In genomic region chr2:180915886-180916433, GRCm38 (mm10) we compare ENCODE assay signal across 25 mouse cellular contexts. TPM values are rescaled to one million over a fixed set of nuclear protein-coding genes. Genes with fewer than 3 reads are reported as not detected.
DNase-seq lines count a peak whose midpoint lies in the region; ATAC-seq and TF ChIP-seq lines count a peak whose summit lies in the region.
"Had no signal": no experiment of that assay in that cellular context is flagged by ENCODE, and none has a peak within 500 bp of the region (broad histone marks: within the 10 kb centered on the region; RNA-seq: fewer than 3 reads in every experiment).

No protein-coding gene starts in this region.

- H3K9me3 ChIP-seq in limb, embryonic 14.5 days (ENCODE audit: control insufficient read depth, low read length), result no peaks in the 10 kb centered on the region
- H3K9me3 ChIP-seq in limb, embryonic 10.5 days (replicated peaks), result no peaks in the 10 kb centered on the region
- H3K9me3 ChIP-seq in midbrain, embryonic 12.5 days, result no peaks in the 10 kb centered on the region
- no peaks in the 10 kb centered on the region for H3K9me3 ChIP-seq in midbrain, embryonic 11.5 days (ENCODE audit: control insufficient read depth, low read length)
- no peaks in the 10 kb centered on the region for H3K9me3 ChIP-seq in embryonic facial prominence, embryonic 14.5 days (ENCODE audit: control insufficient read depth, low read length)
- H3K9me3 ChIP-seq: forebrain, embryonic 13.5 days; hindbrain, embryonic 15.5 days; intestine, embryonic 15.5 days; limb, embryonic 15.5 days; neural tube, embryonic 12.5 days had no signal

- TF ChIP-seq POLR2A in limb, embryonic 14.5 days (IDR thresholded peaks at IDR 0.05; ENCODE audit: borderline replicate concordance, extremely low read depth, insufficient read depth, insufficient read length), result no peak

- no peak for TF ChIP-seq CTCF in gastrocnemius, adult 2 months (IDR thresholded peaks at IDR 0.05)

- WGBS in limb, embryonic 14.5 days, result 77% methylated on average over 3 of the region's 3 CpGs
- 90% methylated on average over 3 of the region's 3 CpGs for WGBS in limb, embryonic 10.5 days
- WGBS in midbrain, embryonic 12.5 days, result 93% methylated on average over 3 of the region's 3 CpGs
- WGBS in midbrain, embryonic 11.5 days, result 95% methylated on average over 3 of the region's 3 CpGs
- WGBS in embryonic facial prominence, embryonic 14.5 days, result 55% methylated on average over 3 of the region's 3 CpGs

- H3K4me3 ChIP-seq in gastrocnemius, adult 2 months, result no peak overlapping the region
- no peak overlapping the region for H3K4me3 ChIP-seq in limb, embryonic 14.5 days (replicated peaks; ENCODE audit: low read length)
- no peak overlapping the region for H3K4me3 ChIP-seq in limb, embryonic 10.5 days
- H3K4me3 ChIP-seq in midbrain, embryonic 12.5 days, result no peak overlapping the region
- no peak overlapping the region for H3K4me3 ChIP-seq in midbrain, embryonic 11.5 days (ENCODE audit: low read depth, low read length)
- H3K4me3 ChIP-seq in embryonic facial prominence, embryonic 14.5 days (ENCODE audit: low read depth, low read length), result no peak overlapping the region
- H3K4me3 ChIP-seq: forebrain, embryonic 13.5 days; hindbrain, embryonic 15.5 days; intestine, embryonic 15.5 days; limb, embryonic 15.5 days; neural tube, embryonic 12.5 days had no signal

- intact Hi-C loops in gastrocnemius, adult 2 months (cut with DNase I), result no loop called here

- no peak for ATAC-seq in limb, embryonic 14.5 days (ENCODE audit: low FRiP score, low read depth)
- no peak for ATAC-seq in midbrain, embryonic 12.5 days (ENCODE audit: low FRiP score, low read depth)
- ATAC-seq in midbrain, embryonic 11.5 days (ENCODE audit: low FRiP score), result no peak
- ATAC-seq in embryonic facial prominence, embryonic 14.5 days (ENCODE audit: low read depth), result no peak
- ATAC-seq: forebrain, embryonic 13.5 days; intestine, embryonic 15.5 days had no signal

- no peak overlapping the region for H3K4me2 ChIP-seq in limb, embryonic 14.5 days (replicated peaks; ENCODE audit: low read depth, low read length, severe bottlenecking)
- no peak overlapping the region for H3K4me2 ChIP-seq in midbrain, embryonic 12.5 days (replicated peaks)
- no peak overlapping the region for H3K4me2 ChIP-seq in midbrain, embryonic 11.5 days
- no peak overlapping the region for H3K4me2 ChIP-seq in embryonic facial prominence, embryonic 14.5 days (ENCODE audit: low read depth, low read length)
- H3K4me2 ChIP-seq: forebrain, embryonic 13.5 days; hindbrain, embryonic 15.5 days; intestine, embryonic 15.5 days; limb, embryonic 15.5 days; neural tube, embryonic 12.5 days had no signal

- no peak for DNase-seq in gastrocnemius, adult 2 months
- DNase-seq in gastrocnemius, adult 8-10 months (ENCODE audit: low spot score in 2 of 2), result no peak
- DNase-seq in limb, embryonic 14.5 days (ENCODE audit: low spot score), result peak; percentile 17
- DNase-seq in limb, embryonic 10.5 days (ENCODE audit: low spot score), result no peak
- no peak for DNase-seq in midbrain, embryonic 11.5 days (ENCODE audit: low spot score, missing footprints)
- DNase-seq in embryonic facial prominence, embryonic 14.5 days (ENCODE audit: low spot score), result peak; percentile 67
- no peak for DNase-seq in left cerebral cortex, adult 8-10 months (ENCODE audit: low spot score in 2 of 2)
- DNase-seq: adrenal gland, postnatal 25 days; B cell, adult 2 months; cerebellum, adult 18-20 months; cerebellum, postnatal 36 days; gastrocnemius, postnatal 25 days; heart, postnatal 36 days; thymus, adult 18-20 months; thymus, postnatal 4 days had no signal

- H3K36me3 ChIP-seq in limb, embryonic 14.5 days (ENCODE audit: control insufficient read depth, insufficient read depth, low read length), result peaks cover 73% of the 10 kb centered on the region
- peaks cover 81% of the 10 kb centered on the region for H3K36me3 ChIP-seq in limb, embryonic 10.5 days
- peaks cover 69% of the 10 kb centered on the region for H3K36me3 ChIP-seq in midbrain, embryonic 12.5 days
- H3K36me3 ChIP-seq in midbrain, embryonic 11.5 days (ENCODE audit: control insufficient read depth, insufficient read depth, low read length), result peaks cover 25% of the 10 kb centered on the region
- H3K36me3 ChIP-seq in embryonic facial prominence, embryonic 14.5 days (ENCODE audit: control insufficient read depth, insufficient read depth, low read length), result peaks cover 68% of the 10 kb centered on the region

- peak overlapping the region; percentile 35; the same call in 1 of the 2 replicates for H3K27ac ChIP-seq in gastrocnemius, adult 2 months
- no peak overlapping the region for H3K27ac ChIP-seq in limb, embryonic 14.5 days (replicated peaks; ENCODE audit: low read depth, low read length)
- no peak overlapping the region for H3K27ac ChIP-seq in limb, embryonic 10.5 days
- no peak overlapping the region for H3K27ac ChIP-seq in midbrain, embryonic 12.5 days (replicated peaks)
- no peak overlapping the region for H3K27ac ChIP-seq in midbrain, embryonic 11.5 days (ENCODE audit: low read depth, low read length)
- H3K27ac ChIP-seq in embryonic facial prominence, embryonic 14.5 days (replicated peaks; ENCODE audit: low read depth, low read length), result no peak overlapping the region
- H3K27ac ChIP-seq: forebrain, embryonic 13.5 days; hindbrain, embryonic 15.5 days; intestine, embryonic 15.5 days; limb, embryonic 15.5 days; neural tube, embryonic 12.5 days had no signal

- H3K9ac ChIP-seq in limb, embryonic 14.5 days (ENCODE audit: low read depth, low read length, severe bottlenecking), result no peak overlapping the region
- H3K9ac ChIP-seq in midbrain, embryonic 12.5 days (replicated peaks), result 0 out of 2 replicates have a peak overlapping the region, but pooled peaks have one; percentile 1
- H3K9ac ChIP-seq in midbrain, embryonic 11.5 days (ENCODE audit: low read length), result no peak overlapping the region
- no peak overlapping the region for H3K9ac ChIP-seq in embryonic facial prominence, embryonic 14.5 days (ENCODE audit: low read depth, low read length)
- H3K9ac ChIP-seq: forebrain, embryonic 13.5 days; hindbrain, embryonic 15.5 days; intestine, embryonic 15.5 days; limb, embryonic 15.5 days; neural tube, embryonic 12.5 days had no signal

- H3K27me3 ChIP-seq in limb, embryonic 14.5 days (ENCODE audit: control insufficient read depth, insufficient read depth, low read length), result no peaks in the 10 kb centered on the region
- no peaks in the 10 kb centered on the region for H3K27me3 ChIP-seq in limb, embryonic 10.5 days (ENCODE audit: low read depth, poor library complexity, severe bottlenecking)
- no peaks in the 10 kb centered on the region for H3K27me3 ChIP-seq in midbrain, embryonic 12.5 days
- H3K27me3 ChIP-seq in midbrain, embryonic 11.5 days (ENCODE audit: control insufficient read depth, insufficient read depth, low read length), result no peaks in the 10 kb centered on the region
- H3K27me3 ChIP-seq in embryonic facial prominence, embryonic 14.5 days (replicated peaks; ENCODE audit: control insufficient read depth, insufficient read depth, low read length), result no peaks in the 10 kb centered on the region
- H3K27me3 ChIP-seq: forebrain, embryonic 13.5 days; hindbrain, embryonic 15.5 days; intestine, embryonic 15.5 days; limb, embryonic 15.5 days; neural tube, embryonic 12.5 days had no signal

- peaks cover 10% of the 10 kb centered on the region for H3K4me1 ChIP-seq in limb, embryonic 14.5 days (ENCODE audit: control insufficient read depth, insufficient read depth, low read length)
- H3K4me1 ChIP-seq in limb, embryonic 10.5 days, result peaks cover 7% of the 10 kb centered on the region
- H3K4me1 ChIP-seq in midbrain, embryonic 12.5 days, result peaks cover 18% of the 10 kb centered on the region
- peaks cover 8% of the 10 kb centered on the region for H3K4me1 ChIP-seq in midbrain, embryonic 11.5 days (ENCODE audit: control insufficient read depth, insufficient read depth, low read length)
- H3K4me1 ChIP-seq in embryonic facial prominence, embryonic 14.5 days (ENCODE audit: control insufficient read depth, insufficient read depth, low read length), result peaks cover 7% of the 10 kb centered on the region

RNA-seq across cellular contexts. Expression of gene Ythdf1, which starts 4.8 kb away (rescaled TPM):
- 10 to 100 TPM; 41.9 to 42.1 TPM for total RNA-seq in gastrocnemius, adult 2 months (2021)
- total RNA-seq in gastrocnemius, adult 8-10 months (2022), result 10 to 100 TPM; 35.2 to 43.3 (median 38.5) TPM
- 66.3 and 85.7 TPM in 2 replicates for polyA plus RNA-seq in limb, embryonic 14.5 days (2012; rRNA removed)
- polyA plus RNA-seq in limb, embryonic 14.5 days (2014; fragmentation: Nextera tagmentation; extraction: Ambion mirVana), result 65.7 and 67.6 TPM in 2 replicates
- 76.4 and 77.8 TPM in 2 replicates for polyA plus RNA-seq in limb, embryonic 10.5 days (2016; fragmentation: Nextera tagmentation; extraction: Ambion mirVana)
- 65.2 and 67.2 TPM in 2 replicates for polyA plus RNA-seq in midbrain, embryonic 12.5 days (2016; fragmentation: Nextera tagmentation; extraction: Ambion mirVana)
- 68.5 and 72.4 TPM in 2 replicates for polyA plus RNA-seq in midbrain, embryonic 11.5 days (2014; fragmentation: Nextera tagmentation; extraction: Ambion mirVana)
- polyA plus RNA-seq in embryonic facial prominence, embryonic 14.5 days (2014; fragmentation: Nextera tagmentation; extraction: Ambion mirVana), result 59.2 and 62.2 TPM in 2 replicates
- 10 to 100 TPM; 50.1 to 54.1 (median 52.4) TPM for total RNA-seq in left cerebral cortex, adult 8-10 months (2022)

RNA-seq across cellular contexts. Expression of gene Birc7, which starts 12.9 kb away (rescaled TPM):
- total RNA-seq in gastrocnemius, adult 2 months (2021), result not detected
- total RNA-seq in gastrocnemius, adult 8-10 months (2022), result not detected
- polyA plus RNA-seq in limb, embryonic 14.5 days (2012; rRNA removed), result not detected in 2 replicates
- polyA plus RNA-seq in limb, embryonic 14.5 days (2014; fragmentation: Nextera tagmentation; extraction: Ambion mirVana), result not detected in 2 replicates
- not detected in 2 replicates for polyA plus RNA-seq in limb, embryonic 10.5 days (2016; fragmentation: Nextera tagmentation; extraction: Ambion mirVana)
- 0.36 and 0.67 TPM in 2 replicates for polyA plus RNA-seq in midbrain, embryonic 12.5 days (2016; fragmentation: Nextera tagmentation; extraction: Ambion mirVana)
- polyA plus RNA-seq in midbrain, embryonic 11.5 days (2014; fragmentation: Nextera tagmentation; extraction: Ambion mirVana), result 0.14 and 0.45 TPM in 2 replicates
- polyA plus RNA-seq in embryonic facial prominence, embryonic 14.5 days (2014; fragmentation: Nextera tagmentation; extraction: Ambion mirVana), result 0.17 TPM in 1 of 2 replicates, not detected in the other
- total RNA-seq in left cerebral cortex, adult 8-10 months (2022), result not detected
- total RNA-seq: adrenal gland, postnatal 25 days; gastrocnemius, postnatal 25 days; heart, postnatal 36 days; left cerebral cortex, postnatal 14 days had no signal
- polyA plus RNA-seq: intestine, embryonic 15.5 days; kidney, embryonic 16.5 days; large intestine, adult 2 months; limb, embryonic 15.5 days; lung, embryonic 16.5 days had no signal

RNA-seq across cellular contexts. Expression of gene Nkain4, which starts 38.5 kb away (rescaled TPM):
- under 1 TPM in 1 of 2 experiments, not detected in 1; 0.78 TPM for total RNA-seq in gastrocnemius, adult 2 months (2021)
- total RNA-seq in gastrocnemius, adult 8-10 months (2022), result 1 to 10 TPM in 1 of 4 experiments, not detected in 3; 1.4 TPM
- 9.2 and 11.2 TPM in 2 replicates for polyA plus RNA-seq in limb, embryonic 14.5 days (2012; rRNA removed)
- polyA plus RNA-seq in limb, embryonic 14.5 days (2014; fragmentation: Nextera tagmentation; extraction: Ambion mirVana), result 12.9 and 13.4 TPM in 2 replicates
- polyA plus RNA-seq in limb, embryonic 10.5 days (2016; fragmentation: Nextera tagmentation; extraction: Ambion mirVana), result 2.7 and 4.4 TPM in 2 replicates
- polyA plus RNA-seq in midbrain, embryonic 12.5 days (2016; fragmentation: Nextera tagmentation; extraction: Ambion mirVana), result 72.9 and 83.1 TPM in 2 replicates
- polyA plus RNA-seq in midbrain, embryonic 11.5 days (2014; fragmentation: Nextera tagmentation; extraction: Ambion mirVana), result 63.2 and 63.6 TPM in 2 replicates
- polyA plus RNA-seq in embryonic facial prominence, embryonic 14.5 days (2014; fragmentation: Nextera tagmentation; extraction: Ambion mirVana), result 17.0 and 20.7 TPM in 2 replicates
- total RNA-seq in left cerebral cortex, adult 8-10 months (2022), result 10 to 100 TPM; 43.8 to 48.3 (median 46.8) TPM

RNA-seq across cellular contexts. Expression of gene Arfgap1, which starts 51.1 kb away (rescaled TPM):
- total RNA-seq in gastrocnemius, adult 2 months (2021), result 10 to 100 TPM; 32.5 to 38.5 TPM
- total RNA-seq in gastrocnemius, adult 8-10 months (2022), result 10 to 100 TPM; 31.7 to 34.2 (median 33.0) TPM
- 161 and 169 TPM in 2 replicates for polyA plus RNA-seq in limb, embryonic 14.5 days (2012; rRNA removed)
- 102 and 105 TPM in 2 replicates for polyA plus RNA-seq in limb, embryonic 14.5 days (2014; fragmentation: Nextera tagmentation; extraction: Ambion mirVana)
- 75.7 and 101 TPM in 2 replicates for polyA plus RNA-seq in limb, embryonic 10.5 days (2016; fragmentation: Nextera tagmentation; extraction: Ambion mirVana)
- 86.3 and 97.4 TPM in 2 replicates for polyA plus RNA-seq in midbrain, embryonic 12.5 days (2016; fragmentation: Nextera tagmentation; extraction: Ambion mirVana)
- 38.6 and 45.7 TPM in 2 replicates for polyA plus RNA-seq in midbrain, embryonic 11.5 days (2014; fragmentation: Nextera tagmentation; extraction: Ambion mirVana)
- 89.2 and 103 TPM in 2 replicates for polyA plus RNA-seq in embryonic facial prominence, embryonic 14.5 days (2014; fragmentation: Nextera tagmentation; extraction: Ambion mirVana)
- total RNA-seq in left cerebral cortex, adult 8-10 months (2022), result 100 to 1,000 TPM; 137 to 153 (median 140) TPM

Comparison
In these comparisons a context has a peak if more than half of its experiments do, and no peak if none do; other contexts are left out.
1. DNase-seq: peak in limb, embryonic 14.5 days (single experiment) and embryonic facial prominence, embryonic 14.5 days (single experiment); none in gastrocnemius, adult 2 months (single experiment), gastrocnemius, adult 8-10 months (0 of 2), limb, embryonic 10.5 days (single experiment), midbrain, embryonic 11.5 days (single experiment) and left cerebral cortex, adult 8-10 months (0 of 2).